Mouse (Mus musculus): ENCODE measurements around the gene Gins2. TPM values are rescaled to one million over a fixed set of nuclear protein-coding genes. Genes with fewer than 3 reads are reported as not detected.

Gins2 gene
- polyA plus RNA-seq, 1 experiment from 2014 or later = 101 TPM

DNA sequence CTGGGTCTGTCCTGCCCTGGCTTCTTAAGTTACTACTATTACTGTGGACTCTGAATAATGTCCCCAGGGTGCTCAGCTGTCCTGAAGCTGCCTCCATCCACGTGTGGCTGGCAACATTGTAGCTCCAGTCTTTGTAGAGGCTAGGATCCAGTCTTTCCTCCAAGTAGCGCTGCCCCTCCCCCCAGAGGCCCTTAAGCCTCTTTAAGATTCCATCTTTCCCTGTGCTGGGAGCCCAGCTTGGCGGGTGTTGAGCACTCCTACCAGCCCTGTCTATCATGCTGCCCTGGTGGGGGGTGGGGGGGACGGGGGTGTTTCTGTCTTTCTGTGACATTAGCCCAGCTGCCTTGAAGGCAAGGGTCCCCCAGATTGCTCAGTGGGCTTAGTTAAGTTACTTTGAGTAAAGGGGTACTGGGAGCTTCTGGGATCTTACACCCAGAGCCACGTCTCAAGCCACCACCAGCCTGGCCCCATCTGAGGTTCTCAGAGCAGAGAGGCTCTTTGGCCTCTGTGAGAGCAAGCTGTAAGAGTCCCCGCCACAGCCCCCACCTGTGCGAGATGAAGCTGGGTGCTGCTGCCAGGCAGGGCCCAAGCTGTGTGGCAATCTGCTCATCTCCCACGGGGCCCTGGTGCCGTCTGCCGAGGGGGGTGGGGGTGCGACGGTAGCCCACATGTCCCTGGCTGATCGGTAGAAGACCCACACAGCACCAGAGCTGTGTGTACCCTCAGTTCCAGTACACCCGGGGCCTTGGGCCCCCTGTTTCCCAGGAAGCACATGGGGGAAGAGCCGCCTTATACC lies 31.7 kb downstream of the Gins2 start:
- Histone ChIP-seq H3K9me3 (ENCODE audit: control insufficient read depth, low read length) (no peaks in the 10 kb centered on the region), H3K9ac (ENCODE audit: low read length) (0 out of 2 replicates have a peak overlapping the region, but pooled peaks have one; percentile 6), H3K27me3 (ENCODE audit: control insufficient read depth, insufficient read depth, low read length) (no peaks in the 10 kb centered on the region), H3K36me3 (ENCODE audit: control insufficient read depth, insufficient read depth, low read length) (peaks cover 8% of the 10 kb centered on the region), H3K4me1 (ENCODE audit: control insufficient read depth, insufficient read depth, low read length) (peaks cover 84% of the 10 kb centered on the region), H3K4me3 (ENCODE audit: low read depth, low read length) (no peak overlapping the region), H3K4me2 (ENCODE audit: low read depth) (no peak overlapping the region), H3K27ac (ENCODE audit: low read depth, low read length) (0 out of 2 replicates have a peak overlapping the region, but pooled peaks have one; percentile 73)
- WGBS = 62% methylated on average over 15 of the region's 15 CpGs
- DNase-seq (ENCODE audit: low spot score) (no peak), ATAC-seq (ENCODE audit: insufficient read depth, low FRiP score, low TSS enrichment) (no peak)

GRCm38 (mm10) chr8:120556198-120556892 lies 32.8 kb downstream of the Gins2 start:
- no peak for DNase-seq (ENCODE audit: low spot score)
- peaks cover 8% of the 10 kb centered on the region for H3K36me3 ChIP-seq (ENCODE audit: control insufficient read depth, insufficient read depth, low read length)
- no peak overlapping the region; the same call in 1 of the 2 replicates for H3K4me2 ChIP-seq (ENCODE audit: low read depth)
- H3K9me3 ChIP-seq (ENCODE audit: control insufficient read depth, low read length) = no peaks in the 10 kb centered on the region
- H3K4me3 ChIP-seq (ENCODE audit: low read depth, low read length) = no peak overlapping the region
- 59% methylated on average over 20 of the region's 20 CpGs for WGBS
- H3K27ac ChIP-seq (ENCODE audit: low read depth, low read length) = peak overlapping the region; percentile 73
- no peaks in the 10 kb centered on the region for H3K27me3 ChIP-seq (ENCODE audit: control insufficient read depth, insufficient read depth, low read length)
- H3K4me1 ChIP-seq (ENCODE audit: control insufficient read depth, insufficient read depth, low read length) = peaks cover 82% of the 10 kb centered on the region
- H3K9ac ChIP-seq (ENCODE audit: low read length) = no peak overlapping the region
- ATAC-seq (ENCODE audit: insufficient read depth, low FRiP score, low TSS enrichment) = no peak

- Histone ChIP-seq H3K9me3 (ENCODE audit: control insufficient read depth, low read length) (no peaks in the 10 kb centered on the region), H3K27me3 (ENCODE audit: control insufficient read depth, insufficient read depth, low read length) (no peaks in the 10 kb centered on the region), H3K27ac (ENCODE audit: low read depth, low read length) (no peak overlapping the region), H3K4me2 (ENCODE audit: low read depth) (no peak overlapping the region), H3K4me3 (ENCODE audit: low read depth, low read length) (no peak overlapping the region), H3K36me3 (ENCODE audit: control insufficient read depth, insufficient read depth, low read length) (peaks cover 8% of the 10 kb centered on the region), H3K4me1 (ENCODE audit: control insufficient read depth, insufficient read depth, low read length) (peaks cover 88% of the 10 kb centered on the region), H3K9ac (ENCODE audit: low read length) (no peak overlapping the region)
- DNase-seq (ENCODE audit: low spot score) (no peak), ATAC-seq (ENCODE audit: insufficient read depth, low FRiP score, low TSS enrichment) (no peak)
- 90% methylated on average over 18 of the region's 18 CpGs for WGBS
Measured at GRCm38 (mm10) chr8:120554466-120555039, 34.6 kb downstream of the Gins2 start.

DNA sequence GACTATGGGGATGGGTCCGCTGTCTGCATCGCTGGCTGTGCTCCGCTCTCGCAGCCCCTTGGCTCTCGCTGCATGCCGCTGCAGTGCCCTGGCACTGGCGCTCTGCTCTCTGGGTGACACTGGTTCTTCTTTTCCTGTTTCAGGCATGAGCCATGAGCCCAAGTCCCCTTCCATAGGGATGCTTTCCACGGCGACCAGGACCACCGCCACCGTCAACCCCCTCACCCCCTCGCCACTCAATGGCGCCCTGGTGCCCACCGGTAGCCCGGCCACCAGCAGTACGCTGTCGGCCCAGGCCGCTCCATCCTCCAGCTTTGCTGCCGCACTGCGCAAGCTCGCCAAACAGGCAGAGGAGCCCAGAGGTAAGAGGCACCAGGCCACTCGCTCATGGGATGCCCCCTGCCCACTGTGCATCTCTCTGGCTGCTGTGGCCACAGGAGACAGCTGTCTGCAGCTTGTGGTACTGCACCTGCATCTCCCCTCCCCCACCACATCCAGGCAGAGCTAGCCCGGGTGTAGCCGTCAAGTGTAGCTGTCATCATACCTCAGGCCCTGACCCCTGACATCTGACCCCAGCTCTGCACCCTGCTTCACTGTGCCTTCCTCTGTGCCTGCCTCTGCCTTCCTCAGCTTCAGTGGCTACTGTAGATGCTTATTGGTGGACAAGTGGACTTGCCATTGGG lies 35.5 kb downstream of the Gins2 start:
- Histone ChIP-seq H3K4me2 (ENCODE audit: low read depth) (no peak overlapping the region), H3K4me1 (ENCODE audit: control insufficient read depth, insufficient read depth, low read length) (peaks cover 89% of the 10 kb centered on the region), H3K27ac (ENCODE audit: low read depth, low read length) (no peak overlapping the region), H3K9ac (ENCODE audit: low read length) (peak overlapping the region; percentile 6; the same call in 1 of the 2 replicates), H3K36me3 (ENCODE audit: control insufficient read depth, insufficient read depth, low read length) (peaks cover 6% of the 10 kb centered on the region), H3K27me3 (ENCODE audit: control insufficient read depth, insufficient read depth, low read length) (no peaks in the 10 kb centered on the region), H3K4me3 (ENCODE audit: low read depth, low read length) (no peak overlapping the region), H3K9me3 (ENCODE audit: control insufficient read depth, low read length) (no peaks in the 10 kb centered on the region)
- no peak for ATAC-seq (ENCODE audit: insufficient read depth, low FRiP score, low TSS enrichment)
- DNase-seq (ENCODE audit: low spot score) = no peak
- 89% methylated on average over 24 of the region's 24 CpGs for whole genome bisulfite sequencing

DNA sequence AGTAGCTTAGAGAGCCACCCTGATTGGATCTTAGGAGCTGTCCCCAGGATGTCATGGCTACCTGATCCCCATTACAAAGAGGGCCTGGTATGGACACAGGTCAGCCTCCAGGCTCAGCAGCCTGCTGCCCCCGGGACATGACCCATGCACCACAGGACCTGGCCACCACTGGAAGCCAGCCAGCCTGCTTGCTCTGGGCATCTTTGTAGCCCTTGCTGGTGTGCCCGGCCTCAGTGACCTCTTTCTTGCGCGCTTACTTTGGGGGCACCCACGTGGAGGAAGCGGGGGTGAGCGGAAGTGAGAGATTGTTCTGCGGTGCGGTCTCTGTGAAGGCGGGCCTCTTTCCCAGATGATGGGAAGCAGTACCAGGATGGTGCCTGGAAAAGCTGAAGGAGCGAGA lies 36.6 kb downstream of the Gins2 start:
- DNase-seq (ENCODE audit: low spot score) (no peak), ATAC-seq (ENCODE audit: insufficient read depth, low FRiP score, low TSS enrichment) (no peak)
- H3K9ac ChIP-seq (ENCODE audit: low read length) = no peak overlapping the region
- no peak overlapping the region for H3K27ac ChIP-seq (ENCODE audit: low read depth, low read length)
- H3K4me3 ChIP-seq (ENCODE audit: low read depth, low read length) = no peak overlapping the region
- H3K4me1 ChIP-seq (ENCODE audit: control insufficient read depth, insufficient read depth, low read length) = peaks cover 90% of the 10 kb centered on the region
- peaks cover 6% of the 10 kb centered on the region for H3K36me3 ChIP-seq (ENCODE audit: control insufficient read depth, insufficient read depth, low read length)
- H3K9me3 ChIP-seq (ENCODE audit: control insufficient read depth, low read length) = no peaks in the 10 kb centered on the region
- no peak overlapping the region for H3K4me2 ChIP-seq (ENCODE audit: low read depth)
- H3K27me3 ChIP-seq (ENCODE audit: control insufficient read depth, insufficient read depth, low read length) = no peaks in the 10 kb centered on the region
- WGBS = 85% methylated on average over 11 of the region's 11 CpGs

- no peaks in the 10 kb centered on the region for H3K9me3 ChIP-seq (ENCODE audit: control insufficient read depth, low read length)
- H3K4me1 ChIP-seq (ENCODE audit: control insufficient read depth, insufficient read depth, low read length) = peaks cover 90% of the 10 kb centered on the region
- no peaks in the 10 kb centered on the region for H3K27me3 ChIP-seq (ENCODE audit: control insufficient read depth, insufficient read depth, low read length)
- H3K4me3 ChIP-seq (ENCODE audit: low read depth, low read length) = no peak overlapping the region
- 92% methylated on average over 3 of the region's 3 CpGs for WGBS
- H3K27ac ChIP-seq (ENCODE audit: low read depth, low read length) = no peak overlapping the region
- DNase-seq (ENCODE audit: low spot score) = no peak
- H3K9ac ChIP-seq (ENCODE audit: low read length) = no peak overlapping the region
- no peak overlapping the region for H3K4me2 ChIP-seq (ENCODE audit: low read depth)
- H3K36me3 ChIP-seq (ENCODE audit: control insufficient read depth, insufficient read depth, low read length) = peaks cover 6% of the 10 kb centered on the region; the same call in 1 of the 2 replicates
- ATAC-seq (ENCODE audit: insufficient read depth, low FRiP score, low TSS enrichment) = no peak
Measured at GRCm38 (mm10) chr8:120551677-120551980, 37.5 kb downstream of the Gins2 start.

- no peak for ATAC-seq (ENCODE audit: insufficient read depth, low FRiP score, low TSS enrichment)
- H3K4me1 ChIP-seq (ENCODE audit: control insufficient read depth, insufficient read depth, low read length) = peaks cover 88% of the 10 kb centered on the region
- H3K4me2 ChIP-seq (ENCODE audit: low read depth) = peak overlapping the region; percentile 42; the same call in 1 of the 2 replicates
- H3K27me3 ChIP-seq (ENCODE audit: control insufficient read depth, insufficient read depth, low read length) = no peaks in the 10 kb centered on the region
- H3K36me3 ChIP-seq (ENCODE audit: control insufficient read depth, insufficient read depth, low read length) = peaks cover 6% of the 10 kb centered on the region; the same call in 1 of the 2 replicates
- no peak overlapping the region for H3K4me3 ChIP-seq (ENCODE audit: low read depth, low read length)
- H3K27ac ChIP-seq (ENCODE audit: low read depth, low read length) = peak overlapping the region; percentile 93
- no peak overlapping the region for H3K9ac ChIP-seq (ENCODE audit: low read length)
- WGBS = 78% methylated on average over 11 of the region's 11 CpGs
- DNase-seq (ENCODE audit: low spot score) = no peak
- H3K9me3 ChIP-seq (ENCODE audit: control insufficient read depth, low read length) = no peaks in the 10 kb centered on the region
Measured at GRCm38 (mm10) chr8:120550937-120551676, 38.0 kb downstream of the Gins2 start.

- H3K4me1 ChIP-seq (ENCODE audit: control insufficient read depth, insufficient read depth, low read length) = peaks cover 88% of the 10 kb centered on the region
- H3K36me3 ChIP-seq (ENCODE audit: control insufficient read depth, insufficient read depth, low read length) = peaks cover 6% of the 10 kb centered on the region; the same call in 1 of the 2 replicates
- peak overlapping the region; percentile 42 for H3K4me2 ChIP-seq (ENCODE audit: low read depth)
- peak overlapping the region; percentile 41; the same call in 1 of the 2 replicates for H3K9ac ChIP-seq (ENCODE audit: low read length)
- H3K9me3 ChIP-seq (ENCODE audit: control insufficient read depth, low read length) = no peaks in the 10 kb centered on the region
- DNase-seq (ENCODE audit: low spot score) (peak; percentile 49), ATAC-seq (ENCODE audit: insufficient read depth, low FRiP score, low TSS enrichment) (no peak)
- H3K27me3 ChIP-seq (ENCODE audit: control insufficient read depth, insufficient read depth, low read length) = no peaks in the 10 kb centered on the region
- WGBS = 12% methylated on average over 12 of the region's 12 CpGs
- no peak overlapping the region for H3K4me3 ChIP-seq (ENCODE audit: low read depth, low read length)
- peak overlapping the region; percentile 93 for H3K27ac ChIP-seq (ENCODE audit: low read depth, low read length)
Measured at GRCm38 (mm10) chr8:120550430-120550829, 38.7 kb downstream of the Gins2 start.

Measured in neural tube, embryonic 11.5 days (tissue).